Mouse (Mus musculus) T-helper 2 cell (primary cell): ENCODE measurements around the gene Magi3.

Experiments used
- in situ Hi-C: fragments of 300-600 bp; cut with MboI, MseI; formaldehyde crosslinking; loops from one replicate; pipeline ENCODE4 v1.15.1; 2025; ENCODE audit warnings: high pct_unique_total_duplicates

The Magi3 gene

GRCm38 (mm10) chr3:104219531-104220294, 461 bp downstream of the Magi3 start:
- in situ Hi-C loops = loop anchor here (10.0 kb wide), 1 partner anchor 1625 kb away; no protein-coding TSS in a partner anchor

DNA sequence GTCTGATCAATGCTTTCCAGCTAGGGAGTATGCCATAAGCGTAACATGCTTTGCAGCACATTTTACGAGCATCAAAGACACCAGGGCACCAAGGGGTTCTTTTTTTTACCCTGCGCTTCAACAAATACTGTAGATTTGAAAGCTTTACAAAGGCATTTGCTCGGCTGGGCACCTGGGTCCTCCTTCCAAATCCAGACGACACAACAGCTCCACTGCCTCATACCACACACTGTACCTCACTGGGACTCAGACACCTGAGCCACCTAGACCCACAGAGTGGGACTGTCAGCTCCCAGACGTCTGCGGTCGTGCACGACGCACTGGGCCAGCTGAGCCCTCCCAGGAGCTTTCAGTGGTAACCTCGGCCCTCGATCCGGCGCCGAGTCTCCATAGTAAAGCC, 1.2 kb downstream of the Magi3 start:
- in situ Hi-C loops = no loop called here

DNA sequence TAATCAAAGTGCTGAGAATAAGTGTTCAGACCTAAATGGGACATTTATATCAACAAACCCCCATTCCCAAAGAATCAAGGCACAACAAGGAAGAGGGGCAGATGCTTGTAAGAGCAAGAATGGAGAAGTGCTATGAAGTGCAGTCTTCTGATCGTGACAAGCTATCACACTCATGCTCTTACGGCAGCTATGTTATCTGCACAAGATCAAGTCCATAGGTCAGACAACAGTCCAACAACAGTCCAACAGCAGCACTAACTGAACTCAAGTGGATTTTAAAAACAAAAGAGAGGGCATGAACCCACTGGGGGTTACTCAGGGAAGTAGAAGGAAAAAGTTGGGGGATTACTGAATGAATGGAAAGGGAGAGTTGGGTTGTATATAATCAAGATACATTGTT, 30.4 kb downstream of the Magi3 start:
- in situ Hi-C loops = no loop called here

- in situ Hi-C loops = no loop called here
These were observed 30.9 kb downstream of the Magi3 start for GRCm38 (mm10) chr3:104189234-104189633.

DNA sequence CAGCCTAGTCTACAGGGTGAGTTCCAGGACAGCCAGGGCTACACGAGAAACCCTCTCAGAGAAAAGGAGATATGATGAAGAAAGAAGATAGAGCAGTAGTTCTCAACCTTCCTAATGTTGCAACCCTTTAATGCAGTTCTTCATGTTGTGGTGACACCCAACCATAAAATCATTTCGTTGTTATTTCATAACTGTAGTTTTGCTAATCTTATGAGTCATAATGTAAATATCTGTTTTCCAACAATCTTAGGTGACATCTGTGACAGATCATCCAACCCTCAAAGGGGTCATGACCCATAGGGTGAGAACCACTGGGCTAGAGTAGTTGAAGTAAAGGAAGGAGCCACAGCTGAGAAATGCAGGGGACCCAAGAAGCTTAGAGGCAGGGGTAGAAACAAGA, 35.9 kb downstream of the Magi3 start:
- in situ Hi-C loops = no loop called here

DNA sequence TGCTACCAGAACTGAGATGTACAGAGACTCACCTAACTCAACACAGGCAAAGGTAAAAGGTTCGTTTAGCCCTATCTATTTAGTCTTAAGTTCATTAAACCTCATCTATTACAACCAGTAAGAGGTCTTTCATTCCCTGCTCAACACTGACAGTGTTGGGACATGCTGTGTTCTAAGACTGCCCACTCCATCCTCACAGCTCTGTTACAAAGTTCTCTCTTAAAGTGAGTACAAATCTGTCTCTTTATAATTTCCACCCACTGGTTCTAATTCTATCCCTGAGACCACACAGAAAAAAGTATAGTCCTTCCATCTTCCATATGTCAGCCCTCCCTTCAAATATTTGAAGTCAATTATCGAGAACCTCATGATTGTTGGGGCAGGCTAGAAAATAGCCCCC, 36.5 kb downstream of the Magi3 start:
- in situ Hi-C loops = no loop called here

- in situ Hi-C loops = no loop called here
These were observed 37.5 kb downstream of the Magi3 start for GRCm38 (mm10) chr3:104182711-104183110.

GRCm38 (mm10) chr3:104161347-104161746, 58.8 kb downstream of the Magi3 start:
- in situ Hi-C loops = no loop called here

GRCm38 (mm10) chr3:104160603-104161002, 59.6 kb downstream of the Magi3 start:
- in situ Hi-C loops = no loop called here

DNA sequence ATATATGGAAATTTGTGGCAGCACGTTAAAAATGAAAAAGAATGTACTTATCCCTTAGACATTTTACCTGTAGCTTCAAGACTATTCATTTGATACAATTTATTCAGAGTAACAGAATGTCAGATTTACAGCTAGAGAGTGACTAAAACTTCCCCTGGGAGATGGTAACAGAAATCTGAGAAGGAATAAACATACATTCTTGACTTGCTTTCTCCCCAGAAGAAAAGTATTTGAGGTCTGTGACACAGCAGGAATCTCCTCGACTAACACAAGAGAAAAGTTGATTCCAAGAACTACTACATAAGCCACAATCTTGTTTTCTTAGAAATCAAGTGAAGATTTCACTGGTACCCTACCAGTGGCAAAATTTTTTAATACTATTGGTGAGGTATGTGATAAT, 70.0 kb downstream of the Magi3 start:
- in situ Hi-C loops = no loop called here

- in situ Hi-C loops = no loop called here
These were observed 77.8 kb downstream of the Magi3 start for GRCm38 (mm10) chr3:104142376-104142775.

- in situ Hi-C loops = no loop called here
These were observed 81.2 kb downstream of the Magi3 start for GRCm38 (mm10) chr3:104138953-104139450.

- in situ Hi-C loops = no loop called here
These were observed 94.5 kb downstream of the Magi3 start for GRCm38 (mm10) chr3:104125628-104126027.

GRCm38 (mm10) chr3:104123846-104124245, 96.3 kb downstream of the Magi3 start:
- in situ Hi-C loops = no loop called here

- in situ Hi-C loops = loop anchor here (10.0 kb wide), 2 partner anchors 335 to 575 kb away; no protein-coding TSS in a partner anchor
These were observed 110.7 kb downstream of the Magi3 start for GRCm38 (mm10) chr3:104109478-104109877.

- in situ Hi-C loops = loop anchor here (10.0 kb wide), 2 partner anchors 340 to 580 kb away; no protein-coding TSS in a partner anchor
These were observed 115.2 kb downstream of the Magi3 start for GRCm38 (mm10) chr3:104104942-104105341.

DNA sequence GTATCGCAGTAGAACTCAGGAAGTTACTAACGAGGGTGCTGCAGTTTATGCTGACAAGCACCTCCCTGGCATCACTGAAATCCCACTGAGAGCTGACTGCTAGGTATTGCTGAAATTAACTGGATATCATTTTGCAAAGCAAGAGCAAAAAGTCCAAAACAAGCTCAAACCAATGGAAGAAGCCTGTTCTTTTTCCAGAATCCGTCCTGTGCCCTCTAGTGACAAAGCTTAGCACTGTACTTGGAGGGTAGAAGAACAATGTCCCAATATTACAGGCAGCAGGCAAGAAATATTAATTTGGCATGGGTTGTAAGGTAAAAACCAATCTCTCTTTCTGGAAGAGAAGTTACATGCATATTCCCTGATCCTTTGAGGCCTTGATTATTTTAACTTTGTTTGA, 118.5 kb downstream of the Magi3 start:
- in situ Hi-C loops = loop anchor here (10.0 kb wide), 2 partner anchors 343 to 583 kb away; no protein-coding TSS in a partner anchor

GRCm38 (mm10) chr3:104101249-104101648, 118.9 kb downstream of the Magi3 start:
- in situ Hi-C loops = loop anchor here (10.0 kb wide), 2 partner anchors 344 to 584 kb away; no protein-coding TSS in a partner anchor

- in situ Hi-C loops = no loop called here
These were observed 124.2 kb downstream of the Magi3 start for GRCm38 (mm10) chr3:104095936-104096335.

DNA sequence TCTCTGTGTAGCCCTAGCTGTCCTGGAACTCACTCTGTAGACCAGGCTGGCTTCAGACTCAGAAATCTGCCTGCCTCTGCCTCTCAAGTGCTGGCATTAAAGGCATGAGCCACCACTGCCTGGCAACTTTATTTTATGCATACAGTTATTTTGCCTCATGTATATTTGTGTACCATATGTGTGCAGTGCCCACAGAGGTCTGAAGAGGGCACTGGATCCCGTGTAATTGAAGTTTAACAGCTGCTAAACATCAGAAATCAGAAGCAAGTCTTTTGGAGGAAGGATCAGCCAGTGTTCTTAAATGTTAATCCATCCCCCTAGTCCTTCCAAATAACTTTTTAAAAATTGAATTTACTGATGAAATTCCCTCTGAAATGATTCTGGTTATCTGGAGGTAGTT, 125.5 kb downstream of the Magi3 start:
- in situ Hi-C loops = no loop called here

DNA sequence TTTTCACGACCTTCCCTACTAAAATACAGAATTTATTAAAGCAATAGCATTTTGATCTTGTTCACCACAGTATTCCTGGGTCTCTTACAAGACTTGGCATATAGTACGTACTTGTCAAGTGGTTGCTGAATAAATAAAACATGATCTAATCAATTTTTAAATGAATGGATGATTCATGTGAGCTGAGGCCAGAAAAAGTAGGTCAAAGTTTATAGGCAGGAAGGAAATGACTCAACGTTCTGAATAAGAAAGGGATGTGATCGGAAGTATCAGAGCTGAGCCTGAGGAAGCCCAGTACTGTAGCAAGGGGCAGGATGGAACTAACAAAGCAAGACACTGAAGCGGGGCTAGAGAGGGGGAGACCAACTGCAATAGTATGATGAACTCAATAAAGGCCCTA, 127.4 kb downstream of the Magi3 start:
- in situ Hi-C loops = no loop called here

DNA sequence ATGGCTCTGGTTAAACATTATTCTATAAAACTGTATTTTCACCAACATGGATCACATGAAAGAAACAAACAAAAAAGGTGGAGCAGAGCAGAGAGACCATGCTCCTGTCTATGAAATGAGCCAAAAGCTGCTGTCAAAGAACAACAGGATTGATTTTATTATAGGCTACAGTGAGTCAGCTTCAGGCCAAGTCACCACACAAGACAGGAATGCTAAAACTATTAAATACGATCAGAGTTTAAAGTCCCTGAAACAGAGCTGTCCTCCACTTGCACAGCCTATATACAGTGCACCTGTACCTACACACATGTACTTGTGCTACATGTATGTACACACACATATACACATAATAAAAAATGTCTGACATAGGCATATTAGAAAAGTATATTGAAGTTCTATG, 138.1 kb downstream of the Magi3 start:
- in situ Hi-C loops = no loop called here

DNA sequence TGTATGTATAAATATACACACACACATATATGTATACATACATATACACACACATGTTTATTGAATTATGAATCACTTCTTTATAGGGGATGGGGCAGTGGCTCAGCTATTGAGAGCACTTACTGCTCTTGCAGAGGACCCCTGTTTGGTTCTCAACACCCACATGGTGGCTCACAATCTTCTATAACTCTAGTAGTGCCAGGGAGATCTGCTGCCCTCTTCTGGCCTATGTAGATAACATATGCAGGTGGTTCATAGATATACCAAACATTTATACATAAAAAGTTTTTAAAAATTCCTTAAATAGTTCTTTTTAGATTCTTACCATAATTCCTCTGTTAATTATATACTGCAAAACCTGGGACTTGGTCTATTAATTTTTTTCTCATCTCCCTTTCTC, 141.4 kb downstream of the Magi3 start:
- in situ Hi-C loops = no loop called here
